Mouse (Mus musculus) forebrain, embryonic 14.5 days (tissue): Measurements from ENCODE around the gene Ktn1. TPM values are rescaled to one million over a fixed set of nuclear protein-coding genes. Genes with fewer than 3 reads are reported as not detected.

Experiments
- polyA plus RNA-seq: library from polyadenylated mRNA; unstranded; fragments of >200 nt; fragmentation: Nextera tagmentation; extraction: Ambion mirVana; gene quantifications from 2 replicates; pipeline ENCODE4 v1.2.1, GENCODE M21; 2014

Ktn1 gene
- polyA plus RNA-seq, 1 experiment from 2014 or later = 56.5 TPM

Other genes with a start within 250 kb of the Ktn1 start
- gene Dlgap5, start 230.0 kb upstream of the Ktn1 start, polyA plus RNA-seq = 18.3 and 23.5 TPM in 2 replicates
- 23.0 and 27.5 TPM in 2 replicates for gene Fbxo34, start 198.0 kb upstream of the Ktn1 start, polyA plus RNA-seq
- gene Atg14, start 77.8 kb upstream of the Ktn1 start, polyA plus RNA-seq = 17.7 and 22.6 TPM in 2 replicates